Mouse (Mus musculus): ENCODE measurements around the gene Rdh16. TPM values are rescaled to one million over a fixed set of nuclear protein-coding genes. Genes with fewer than 3 reads are reported as not detected.
"Not testable (repeated sequence)": the region's sequence is repeated elsewhere in the genome, so short reads cannot be mapped to it uniquely, and the experiment has no call there.

Gene Rdh16
- polyA plus RNA-seq, 1 experiment from 2014 or later = 1.0 TPM

GRCm38 (mm10) chr10:127825386-127825785 is 24.4 kb downstream of the Rdh16 start:
- TF ChIP-seq CTCF (IDR thresholded peaks at IDR 0.05; ENCODE audit: low read depth) (peak; percentile 66), EP300 (optimal IDR thresholded peaks at IDR 0.05) (no peak)
- Histone ChIP-seq H3K36me3 (ENCODE audit: control insufficient read depth, insufficient read depth, low read length) (no peaks in the 10 kb centered on the region), H3K4me2 (replicated peaks; ENCODE audit: low read depth) (no peak overlapping the region), H3K4me1 (replicated peaks; ENCODE audit: control insufficient read depth, insufficient read depth) (no peaks in the 10 kb centered on the region), H3K9me3 (ENCODE audit: control insufficient read depth, low read length) (0 out of 2 replicates have a peak, but pooled peaks cover 3% of the 10 kb centered on the region), H3K4me3 (ENCODE audit: low read depth, low read length) (no peak overlapping the region), H3K27me3 (ENCODE audit: control insufficient read depth, insufficient read depth, low read length) (no peaks in the 10 kb centered on the region), H3K27ac (replicated peaks) (no peak overlapping the region), H3K9ac (ENCODE audit: low read length) (no peak overlapping the region)
- WGBS = 76% methylated on average over 6 of the region's 6 CpGs
- DNase-seq (ENCODE audit: low spot score) = peak; percentile 49
- ATAC-seq (ENCODE audit: low FRiP score, low TSS enrichment) = no peak

DNA sequence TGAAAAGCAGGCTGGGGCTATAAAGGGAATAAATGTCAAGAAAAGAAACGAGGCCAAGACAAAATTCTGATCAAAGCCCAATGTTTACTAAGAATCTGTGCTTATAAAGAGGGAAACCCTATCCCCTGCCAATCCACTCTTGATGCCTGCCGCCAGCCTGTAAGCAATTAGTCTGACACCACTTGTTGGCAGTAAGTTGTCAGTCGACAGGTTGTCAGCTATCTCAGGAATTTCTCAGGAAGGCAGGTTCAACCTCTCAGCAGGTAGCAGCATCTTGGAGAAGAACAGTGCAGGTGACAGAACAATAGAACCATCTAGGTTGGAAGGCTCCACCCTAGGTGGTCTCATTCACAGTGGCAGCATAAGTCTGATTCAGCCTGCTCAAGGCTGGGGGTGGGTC is 28.2 kb downstream of the Rdh16 start:
- no peaks in the 10 kb centered on the region for H3K9me3 ChIP-seq (ENCODE audit: control insufficient read depth, low read length)
- ATAC-seq (ENCODE audit: low FRiP score, low TSS enrichment) (no peak), DNase-seq (ENCODE audit: low spot score) (no peak)
- 73% methylated on average over 3 of the region's 3 CpGs for WGBS
- H3K36me3 ChIP-seq (ENCODE audit: control insufficient read depth, insufficient read depth, low read length) = no peaks in the 10 kb centered on the region
- no peak overlapping the region for H3K9ac ChIP-seq (ENCODE audit: low read length)
- no peaks in the 10 kb centered on the region for H3K4me1 ChIP-seq (replicated peaks; ENCODE audit: control insufficient read depth, insufficient read depth)
- no peak overlapping the region for H3K4me3 ChIP-seq (ENCODE audit: low read depth, low read length)
- no peaks in the 10 kb centered on the region for H3K27me3 ChIP-seq (ENCODE audit: control insufficient read depth, insufficient read depth, low read length)
- H3K4me2 ChIP-seq (replicated peaks; ENCODE audit: low read depth) = no peak overlapping the region
- TF ChIP-seq EP300 (optimal IDR thresholded peaks at IDR 0.05) (no peak), CTCF (IDR thresholded peaks at IDR 0.05; ENCODE audit: low read depth) (no peak)
- H3K27ac ChIP-seq (replicated peaks) = no peak overlapping the region

DNA sequence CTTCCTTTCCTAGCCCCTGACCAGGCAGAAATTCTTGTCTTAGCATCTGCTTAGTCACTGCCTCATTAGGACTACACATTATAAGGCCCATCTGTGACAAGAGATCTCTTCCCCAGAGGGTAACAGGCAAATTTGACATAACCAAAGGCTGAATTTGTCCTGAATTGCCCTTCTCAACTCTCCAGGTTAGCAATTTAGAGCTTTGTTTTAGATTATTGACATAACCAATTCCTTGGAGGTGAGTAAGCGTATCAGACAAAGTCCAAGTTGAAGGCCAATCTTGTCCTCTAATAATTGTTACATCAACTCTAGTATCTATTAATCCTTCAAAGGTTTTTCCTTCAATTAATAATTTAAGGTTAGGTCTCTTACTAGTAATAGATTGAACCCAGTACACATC is 33.2 kb downstream of the Rdh16 start:
- not testable (repeated sequence) for ATAC-seq (ENCODE audit: low FRiP score, low TSS enrichment); H3K27me3 ChIP-seq (ENCODE audit: control insufficient read depth, insufficient read depth, low read length); H3K9ac ChIP-seq (ENCODE audit: low read length); H3K4me2 ChIP-seq (replicated peaks; ENCODE audit: low read depth); H3K9me3 ChIP-seq (ENCODE audit: control insufficient read depth, low read length); H3K36me3 ChIP-seq (ENCODE audit: control insufficient read depth, insufficient read depth, low read length); H3K4me3 ChIP-seq (ENCODE audit: low read depth, low read length); H3K27ac ChIP-seq (replicated peaks); DNase-seq (ENCODE audit: low spot score); H3K4me1 ChIP-seq (replicated peaks; ENCODE audit: control insufficient read depth, insufficient read depth)
- 89% methylated on average over 1 of the region's 1 CpGs for WGBS

GRCm38 (mm10) chr10:127835292-127835691 is 34.3 kb downstream of the Rdh16 start:
- no peaks in the 10 kb centered on the region for H3K9me3 ChIP-seq (ENCODE audit: control insufficient read depth, low read length)
- no peaks in the 10 kb centered on the region for H3K27me3 ChIP-seq (ENCODE audit: control insufficient read depth, insufficient read depth, low read length)
- H3K9ac ChIP-seq (ENCODE audit: low read length) = no peak overlapping the region
- H3K4me2 ChIP-seq (replicated peaks; ENCODE audit: low read depth) = no peak overlapping the region
- H3K4me3 ChIP-seq (ENCODE audit: low read depth, low read length) = no peak overlapping the region
- ATAC-seq (ENCODE audit: low FRiP score, low TSS enrichment) (no peak), DNase-seq (ENCODE audit: low spot score) (no peak)
- H3K27ac ChIP-seq (replicated peaks) = no peak overlapping the region
- no peaks in the 10 kb centered on the region for H3K4me1 ChIP-seq (replicated peaks; ENCODE audit: control insufficient read depth, insufficient read depth)
- WGBS = 62% methylated on average over 5 of the region's 5 CpGs
- H3K36me3 ChIP-seq (ENCODE audit: control insufficient read depth, insufficient read depth, low read length) = no peaks in the 10 kb centered on the region
- no peak for TF ChIP-seq EP300 (optimal IDR thresholded peaks at IDR 0.05)
- no peak for TF ChIP-seq CTCF (IDR thresholded peaks at IDR 0.05; ENCODE audit: low read depth)

GRCm38 (mm10) chr10:127837793-127838192 is 36.8 kb downstream of the Rdh16 start:
- H3K4me3 ChIP-seq (ENCODE audit: low read depth, low read length); H3K4me1 ChIP-seq (replicated peaks; ENCODE audit: control insufficient read depth, insufficient read depth); ATAC-seq (ENCODE audit: low FRiP score, low TSS enrichment); H3K9me3 ChIP-seq (ENCODE audit: control insufficient read depth, low read length); H3K36me3 ChIP-seq (ENCODE audit: control insufficient read depth, insufficient read depth, low read length); H3K4me2 ChIP-seq (replicated peaks; ENCODE audit: low read depth); H3K9ac ChIP-seq (ENCODE audit: low read length); H3K27ac ChIP-seq (replicated peaks); DNase-seq (ENCODE audit: low spot score); H3K27me3 ChIP-seq (ENCODE audit: control insufficient read depth, insufficient read depth, low read length): not testable (repeated sequence)
- 92% methylated on average over 5 of the region's 5 CpGs for WGBS

DNA sequence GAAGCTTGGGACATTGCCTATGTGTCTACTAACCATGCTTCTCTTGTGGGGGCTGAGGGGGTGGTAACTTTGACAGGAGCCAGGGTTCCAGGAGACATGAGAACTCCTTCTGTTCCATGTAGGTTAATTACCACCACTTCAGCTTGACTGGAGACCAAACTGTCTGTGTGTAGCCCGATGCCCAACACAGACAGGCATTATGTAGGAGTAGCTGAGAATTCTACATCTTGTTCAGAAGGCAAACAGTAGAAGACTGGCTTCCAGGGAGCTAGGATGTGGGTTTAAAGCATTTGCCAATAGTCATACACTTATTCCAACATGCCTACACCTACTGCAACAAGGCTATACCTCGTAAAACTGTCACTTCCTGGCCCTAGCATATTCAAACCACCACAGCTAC is 37.6 kb downstream of the Rdh16 start:
- no peak for DNase-seq (ENCODE audit: low spot score)
- Histone ChIP-seq H3K36me3 (ENCODE audit: control insufficient read depth, insufficient read depth, low read length) (no peaks in the 10 kb centered on the region), H3K27ac (replicated peaks) (no peak overlapping the region), H3K4me1 (replicated peaks; ENCODE audit: control insufficient read depth, insufficient read depth) (no peaks in the 10 kb centered on the region), H3K4me3 (ENCODE audit: low read depth, low read length) (no peak overlapping the region), H3K9ac (ENCODE audit: low read length) (no peak overlapping the region), H3K27me3 (ENCODE audit: control insufficient read depth, insufficient read depth, low read length) (no peaks in the 10 kb centered on the region), H3K9me3 (ENCODE audit: control insufficient read depth, low read length) (no peaks in the 10 kb centered on the region), H3K4me2 (replicated peaks; ENCODE audit: low read depth) (no peak overlapping the region)
- 83% methylated on average over 2 of the region's 2 CpGs for WGBS
- no peak for TF ChIP-seq EP300 (optimal IDR thresholded peaks at IDR 0.05)
- no peak for ATAC-seq (ENCODE audit: low FRiP score, low TSS enrichment)
